Mouse (Mus musculus): Measurements from ENCODE around the gene Ulbp1.

- TF ChIP-seq TCF12 (IDR thresholded peaks at IDR 0.05; ENCODE audit: insufficient read depth, poor library complexity, severe bottlenecking) = no peak
- TF ChIP-seq POLR2A (IDR thresholded peaks at IDR 0.05; ENCODE audit: insufficient read length, low read depth) = no peak
- no peak for TF ChIP-seq E2F4 (IDR thresholded peaks at IDR 0.05; ENCODE audit: insufficient read depth)
- no peak for TF ChIP-seq MYOD1 (IDR thresholded peaks at IDR 0.05; ENCODE audit: control insufficient read depth in 1 of 3, insufficient read length in 2 of 3, low read depth in 2 of 3)
- no peak for TF ChIP-seq TCF3 (IDR thresholded peaks at IDR 0.05; ENCODE audit: insufficient read length, low read depth)
- no peak for TF ChIP-seq USF1 (IDR thresholded peaks at IDR 0.05; ENCODE audit: low read depth)
- no peak for TF ChIP-seq CEBPB (IDR thresholded peaks at IDR 0.05; ENCODE audit: insufficient read depth, poor library complexity, severe bottlenecking)
- no peak for TF ChIP-seq POLR2AphosphoS2 (IDR thresholded peaks at IDR 0.05; ENCODE audit: insufficient read length, low read depth)
- TF ChIP-seq MAX (IDR thresholded peaks at IDR 0.05; ENCODE audit: low read depth) = no peak
- no peak for TF ChIP-seq REST (IDR thresholded peaks at IDR 0.05; ENCODE audit: insufficient read depth, insufficient read length)
- TF ChIP-seq SRF (IDR thresholded peaks at IDR 0.05; ENCODE audit: control insufficient read depth, insufficient read length, low read depth) = no peak
Observed at GRCm38 (mm10) chr10:7470457-7470856, 3.0 kb downstream of the Ulbp1 start.

Measured in myocyte (in vitro differentiated cells).